Comparison of ENCODE assay signal across 7 mouse cellular contexts in genomic region chr7:24883896-24884692, GRCm38 (mm10). TPM values are rescaled to one million over a fixed set of nuclear protein-coding genes. Genes with fewer than 3 reads are reported as not detected.
DNase-seq lines count a peak whose midpoint lies in the region; ATAC-seq lines count a peak whose summit lies in the region.

Rps19 (plus strand) TSS chr7:24884371.

- no peaks in the 10 kb centered on the region for H3K27me3 ChIP-seq in intestine, embryonic 15.5 days (replicated peaks)
- H3K27me3 ChIP-seq in midbrain, embryonic 10.5 days (ENCODE audit: low read depth, poor library complexity, severe bottlenecking), result no peaks in the 10 kb centered on the region

- intact Hi-C loops in gastrocnemius, postnatal 36 days (cut with DNase I), result loop anchor here (10.0 kb wide), 1 partner anchor 379 kb away; the partner anchor contains the start of gene Zfp428
- intact Hi-C loops in left cerebral cortex, postnatal 25 days (cut with DNase I), result loop anchor here (2.0 kb wide), 1 partner anchor 67 kb away; no protein-coding TSS in a partner anchor

- H3K9me3 ChIP-seq in intestine, embryonic 15.5 days, result no peaks in the 10 kb centered on the region
- no peaks in the 10 kb centered on the region for H3K9me3 ChIP-seq in midbrain, embryonic 10.5 days (replicated peaks)

- H3K36me3 ChIP-seq in intestine, embryonic 15.5 days, result peaks cover 18% of the 10 kb centered on the region
- H3K36me3 ChIP-seq in midbrain, embryonic 10.5 days, result peaks cover 39% of the 10 kb centered on the region

- peaks cover 19% of the 10 kb centered on the region for H3K4me1 ChIP-seq in intestine, embryonic 15.5 days (replicated peaks)
- H3K4me1 ChIP-seq in midbrain, embryonic 10.5 days, result peaks cover 46% of the 10 kb centered on the region

- peak within 1 kb of the TSS; percentile 80 for H3K4me2 ChIP-seq in intestine, embryonic 15.5 days (replicated peaks)

- peak; percentile 96 for ATAC-seq in intestine, embryonic 15.5 days

- peak within 1 kb of the TSS; percentile 91 for H3K27ac ChIP-seq in intestine, embryonic 15.5 days
- peak within 1 kb of the TSS; percentile 100 for H3K27ac ChIP-seq in midbrain, embryonic 10.5 days (replicated peaks)

- DNase-seq in adrenal gland, adult 2 months, result peak; percentile 98
- peak; percentile 99 for DNase-seq in embryo, embryonic 11.5 days (ENCODE audit: low read depth, low spot score)
- peak; percentile 98 to 99 for DNase-seq in gastrocnemius, postnatal 36 days
- peak; percentile 95 to 99 for DNase-seq in left cerebral cortex, postnatal 25 days (ENCODE audit: low spot score in 2 of 2)
- peak; percentile 98 for DNase-seq in midbrain, embryonic 10.5 days (ENCODE audit: low spot score)
- peak; percentile 98 for DNase-seq in right cerebral cortex, postnatal 4 days

- H3K4me3 ChIP-seq in intestine, embryonic 15.5 days (replicated peaks), result peak within 1 kb of the TSS; percentile 99
- H3K4me3 ChIP-seq in midbrain, embryonic 10.5 days, result peak within 1 kb of the TSS; percentile 99

- under 1% methylated on average over 57 of the region's 57 CpGs for WGBS in intestine, embryonic 15.5 days
- WGBS in midbrain, embryonic 10.5 days, result under 1% methylated on average over 57 of the region's 57 CpGs

- peak within 1 kb of the TSS; percentile 100 for H3K9ac ChIP-seq in intestine, embryonic 15.5 days

RNA-seq across cellular contexts. Expression of gene Rps19, which starts in this region (rescaled TPM):
- 1,000 to 10,000 TPM in 1 of 2 experiments, 100 to 1,000 TPM in 1; 601 to 1,035 TPM for total RNA-seq in adrenal gland, adult 2 months (2021)
- polyA plus RNA-seq in adrenal gland, adult 2 months (2012; rRNA removed), result 230 TPM in 2 replicates
- 100 to 1,000 TPM; 283 to 298 TPM for total RNA-seq in gastrocnemius, postnatal 36 days (2021)
- 2,486 and 2,546 TPM in 2 replicates for polyA plus RNA-seq in intestine, embryonic 15.5 days (2015; fragmentation: Nextera tagmentation; extraction: Ambion mirVana)
- 100 to 1,000 TPM; 446 to 451 TPM for total RNA-seq in left cerebral cortex, postnatal 25 days (2021)
- polyA plus RNA-seq in midbrain, embryonic 10.5 days (2016; fragmentation: Nextera tagmentation; extraction: Ambion mirVana), result 1,942 and 2,205 TPM in 2 replicates

Comparison
In these comparisons a context has a peak if more than half of its experiments do, and no peak if none do; other contexts are left out.
1. Peak in every context shown above with its lines: DNase-seq, ATAC-seq, H3K4me3 ChIP-seq and H3K27ac ChIP-seq.